Mouse (Mus musculus) embryonic facial prominence, embryonic 11.5 days (tissue): Measurements from ENCODE around the gene Specc1. TPM values are rescaled to one million over a fixed set of nuclear protein-coding genes. Genes with fewer than 3 reads are reported as not detected.

Experiments used
- ATAC-seq: fragments of 200-750 bp; cut with Nextera tagmentation; replicated peaks from 2 replicates; pipeline ENCODE4 v1.8.0; 2017; ENCODE audit warnings: low read depth; ENCODE audit not compliant: insufficient number of reproducible peaks, low FRiP score, low TSS enrichment
- DNase-seq: peaks from one replicate; pipeline ENCODE4 v3.0.0-alpha.2; 2015; ENCODE audit warnings: low spot score
- H3K27ac ChIP-seq: fragments of 300-500 bp; sonication (generic); replicated peaks from 2 replicates; pipeline ENCODE4 v1.5.1; 2014; ENCODE audit warnings: mild to moderate bottlenecking, low read depth, low read length, control low read depth
- H3K27me3 ChIP-seq: fragments of 300-500 bp; sonication (generic); 2 replicates; pipeline ENCODE4 v1.6.1; 2014; ENCODE audit warnings: mild to moderate bottlenecking, low read length, moderate library complexity, mixed read lengths; ENCODE audit not compliant: control insufficient read depth, insufficient read depth
- H3K36me3 ChIP-seq: fragments of 300-500 bp; sonication (generic); replicated peaks from 2 replicates; pipeline ENCODE4 v1.6.1; 2014; ENCODE audit warnings: low read depth, mild to moderate bottlenecking, low read length, moderate library complexity, mixed read lengths; ENCODE audit not compliant: control insufficient read depth, insufficient read depth
- H3K4me1 ChIP-seq: fragments of 300-500 bp; sonication (generic); 2 replicates; pipeline ENCODE4 v1.6.1; 2014; ENCODE audit warnings: low read length, mixed read lengths; ENCODE audit not compliant: control insufficient read depth, insufficient read depth
- H3K4me2 ChIP-seq: fragments of 300-500 bp; sonication (generic); 2 replicates; pipeline ENCODE4 v1.6.1; 2014; ENCODE audit warnings: low read depth, mild to moderate bottlenecking, control low read depth, low read length, moderate library complexity
- H3K4me3 ChIP-seq: fragments of 300-500 bp; sonication (generic); 2 replicates; pipeline ENCODE4 v1.5.1; 2014; ENCODE audit warnings: low read depth, low read length, control low read depth
- H3K9ac ChIP-seq: fragments of 300-500 bp; sonication (generic); replicated peaks from 2 replicates; pipeline ENCODE4 v1.6.1; 2014; ENCODE audit warnings: mild to moderate bottlenecking, control low read depth, low read length
- H3K9me3 ChIP-seq: fragments of 300-500 bp; sonication (generic); replicated peaks from 2 replicates; pipeline ENCODE4 v1.6.1; 2016; ENCODE audit warnings: mild to moderate bottlenecking, low read length, inconsistent platforms, mixed read lengths; ENCODE audit not compliant: control insufficient read depth
- WGBS: fragments of 180-500 bp; shearing (Covaris S2); extraction: QIAGEN DNeasy Blood & Tissue Kit; methylation state at CpG from one replicate; pipeline ENCODE4 v1.1.7; 2014; 5-methylcytosine and 5-hydroxymethylcytosine counted together
- polyA plus RNA-seq: library from polyadenylated mRNA; unstranded; fragments of >200 nt; fragmentation: Nextera tagmentation; extraction: Ambion mirVana; gene quantifications from 2 replicates; pipeline ENCODE4 v1.2.1, GENCODE M21; 2014

The Specc1 gene
- polyA plus RNA-seq, 1 experiment from 2014 or later, result 17.2 TPM

GRCm38 (mm10) chr11:62069554-62069953 is 113.0 kb downstream of the Specc1 start:
- Histone ChIP-seq H3K9ac (no peak overlapping the region), H3K4me2 (no peak overlapping the region), H3K27ac (no peak overlapping the region), H3K4me3 (no peak overlapping the region), H3K36me3 (no peaks in the 10 kb centered on the region), H3K27me3 (no peaks in the 10 kb centered on the region), H3K4me1 (no peaks in the 10 kb centered on the region; the same call in 1 of the 2 replicates), H3K9me3 (no peaks in the 10 kb centered on the region)
- ATAC-seq (no peak), DNase-seq (no peak)
- WGBS, result 37% methylated on average over 2 of the region's 2 CpGs

- Histone ChIP-seq H3K27ac (no peak overlapping the region), H3K27me3 (no peaks in the 10 kb centered on the region), H3K9ac (no peak overlapping the region), H3K36me3 (no peaks in the 10 kb centered on the region), H3K4me2 (no peak overlapping the region), H3K4me1 (no peaks in the 10 kb centered on the region; the same call in 1 of the 2 replicates), H3K9me3 (no peaks in the 10 kb centered on the region), H3K4me3 (no peak overlapping the region)
- DNase-seq, result no peak
- 81% methylated on average over 7 of the region's 7 CpGs for WGBS
- no peak for ATAC-seq
Observed at GRCm38 (mm10) chr11:62070206-62070605, 113.6 kb downstream of the Specc1 start.

- Histone ChIP-seq H3K4me3 (no peak overlapping the region), H3K9ac (no peak overlapping the region), H3K4me2 (no peak overlapping the region), H3K27me3 (no peaks in the 10 kb centered on the region), H3K36me3 (no peaks in the 10 kb centered on the region), H3K27ac (no peak overlapping the region), H3K9me3 (no peaks in the 10 kb centered on the region), H3K4me1 (no peaks in the 10 kb centered on the region; the same call in 1 of the 2 replicates)
- no peak for DNase-seq
- 91% methylated on average over 3 of the region's 3 CpGs for WGBS
- ATAC-seq, result no peak
Observed at GRCm38 (mm10) chr11:62072406-62072805, 115.8 kb downstream of the Specc1 start.

GRCm38 (mm10) chr11:62073575-62074140 is 117.1 kb downstream of the Specc1 start:
- H3K9ac ChIP-seq, result no peak overlapping the region
- no peaks in the 10 kb centered on the region for H3K27me3 ChIP-seq
- H3K4me1 ChIP-seq, result no peaks in the 10 kb centered on the region; the same call in 1 of the 2 replicates
- H3K36me3 ChIP-seq, result no peaks in the 10 kb centered on the region
- no peak overlapping the region for H3K4me2 ChIP-seq
- no peak for DNase-seq
- no peak for ATAC-seq
- no peak overlapping the region for H3K27ac ChIP-seq
- H3K4me3 ChIP-seq, result no peak overlapping the region
- 91% methylated on average over 7 of the region's 7 CpGs for WGBS
- no peaks in the 10 kb centered on the region for H3K9me3 ChIP-seq

GRCm38 (mm10) chr11:62074578-62074977 is 118.0 kb downstream of the Specc1 start:
- Histone ChIP-seq H3K4me2 (no peak overlapping the region), H3K9ac (no peak overlapping the region), H3K9me3 (no peaks in the 10 kb centered on the region), H3K4me1 (no peaks in the 10 kb centered on the region; the same call in 1 of the 2 replicates), H3K4me3 (no peak overlapping the region), H3K36me3 (no peaks in the 10 kb centered on the region), H3K27me3 (no peaks in the 10 kb centered on the region), H3K27ac (no peak overlapping the region)
- DNase-seq (no peak), ATAC-seq (no peak)
- 87% methylated on average over 8 of the region's 8 CpGs for WGBS

- H3K4me2 ChIP-seq, result no peak overlapping the region
- no peak for ATAC-seq
Observed at GRCm38 (mm10) chr11:62075071-62075470, 118.5 kb downstream of the Specc1 start.

GRCm38 (mm10) chr11:62075551-62075950 is 119.0 kb downstream of the Specc1 start:
- H3K9ac ChIP-seq, result no peak overlapping the region
- no peak overlapping the region for H3K4me3 ChIP-seq
- H3K27me3 ChIP-seq, result no peaks in the 10 kb centered on the region
- DNase-seq (no peak), ATAC-seq (no peak)
- WGBS, result 96% methylated on average over 5 of the region's 5 CpGs
- no peak overlapping the region for H3K4me2 ChIP-seq
- no peaks in the 10 kb centered on the region for H3K36me3 ChIP-seq
- no peaks in the 10 kb centered on the region for H3K9me3 ChIP-seq
- H3K4me1 ChIP-seq, result no peaks in the 10 kb centered on the region
- no peak overlapping the region for H3K27ac ChIP-seq

More at GRCm38 (mm10) chr11:62075071-62075470, 118.5 kb downstream of the Specc1 start:
- H3K36me3 ChIP-seq, result no peaks in the 10 kb centered on the region
- no peak overlapping the region for H3K9ac ChIP-seq
- 89% methylated on average over 3 of the region's 3 CpGs for WGBS
- no peaks in the 10 kb centered on the region for H3K4me1 ChIP-seq
- no peak overlapping the region for H3K27ac ChIP-seq
- no peak overlapping the region for H3K4me3 ChIP-seq
- no peaks in the 10 kb centered on the region for H3K27me3 ChIP-seq
- no peak for DNase-seq
- H3K9me3 ChIP-seq, result no peaks in the 10 kb centered on the region

GRCm38 (mm10) chr11:62076345-62077156 is 120.0 kb downstream of the Specc1 start:
- H3K27me3 ChIP-seq, result no peaks in the 10 kb centered on the region
- DNase-seq (peak; percentile 100), ATAC-seq (peak; percentile 99)
- no peaks in the 10 kb centered on the region for H3K36me3 ChIP-seq
- peak overlapping the region; percentile 93 for H3K27ac ChIP-seq
- H3K9ac ChIP-seq, result peak overlapping the region; percentile 91
- WGBS, result 8% methylated on average over 37 of the region's 42 CpGs
- H3K4me1 ChIP-seq, result no peaks in the 10 kb centered on the region
- H3K4me3 ChIP-seq, result peak overlapping the region; percentile 68
- H3K9me3 ChIP-seq, result no peaks in the 10 kb centered on the region
- peak overlapping the region; percentile 74 for H3K4me2 ChIP-seq
